Mouse (Mus musculus) liver, embryonic 13.5 days (tissue): ENCODE measurements around the gene Ranbp9. TPM values are rescaled to one million over a fixed set of nuclear protein-coding genes. Genes with fewer than 3 reads are reported as not detected.

ENCODE experiments used
- ATAC-seq: fragments of 200-750 bp; cut with Nextera tagmentation; 2 replicates; pipeline ENCODE4 v1.8.0; 2017; ENCODE audit warnings: low read depth, mild to moderate bottlenecking, moderate number of reproducible peaks, moderate library complexity
- DNase-seq: peaks from one replicate; pipeline ENCODE4 v3.0.0; 2022
- H3K27ac ChIP-seq: fragments of 300-500 bp; sonication (generic); 2 replicates; pipeline ENCODE4 v1.5.1; 2015; ENCODE audit warnings: moderate library complexity, mild to moderate bottlenecking, inconsistent platforms
- H3K27me3 ChIP-seq: fragments of 300-500 bp; sonication (generic); 2 replicates; pipeline ENCODE4 v1.6.1; 2015; ENCODE audit warnings: mild to moderate bottlenecking, inconsistent platforms
- H3K36me3 ChIP-seq: fragments of 300-500 bp; sonication (generic); 2 replicates; pipeline ENCODE4 v1.6.1; 2015; ENCODE audit warnings: mild to moderate bottlenecking, inconsistent platforms
- H3K4me1 ChIP-seq: fragments of 300-500 bp; sonication (generic); replicated peaks from 2 replicates; pipeline ENCODE4 v1.6.1; 2015; ENCODE audit warnings: inconsistent platforms
- H3K4me2 ChIP-seq: fragments of 300-500 bp; sonication (generic); 2 replicates; pipeline ENCODE4 v1.6.1; 2015; ENCODE audit warnings: inconsistent platforms, mild to moderate bottlenecking, moderate library complexity
- H3K4me3 ChIP-seq: fragments of 300-500 bp; sonication (generic); replicated peaks from 2 replicates; pipeline ENCODE4 v1.5.1; 2015; ENCODE audit warnings: mild to moderate bottlenecking, inconsistent platforms
- H3K9ac ChIP-seq: fragments of 300-500 bp; sonication (generic); 2 replicates; pipeline ENCODE4 v1.6.1; 2015; ENCODE audit warnings: mild to moderate bottlenecking, inconsistent platforms
- H3K9me3 ChIP-seq: fragments of 300-500 bp; sonication (generic); replicated peaks from 2 replicates; pipeline ENCODE4 v1.6.1; 2016; ENCODE audit warnings: inconsistent platforms
- WGBS: fragments of 180-500 bp; shearing (Covaris S2); methylation state at CpG from one replicate; pipeline ENCODE4 v1.1.7; 2015; ENCODE audit not compliant: insufficient replicate concordance; 5-methylcytosine and 5-hydroxymethylcytosine counted together
- polyA plus RNA-seq: library from polyadenylated mRNA; unstranded; fragments of >200 nt; fragmentation: Nextera tagmentation; extraction: Ambion mirVana; gene quantifications from 2 replicates; pipeline ENCODE4 v1.2.1, GENCODE M21; 2015

Ranbp9 gene
- polyA plus RNA-seq, 1 experiment from 2014 or later, result 3.4 TPM

DNA sequence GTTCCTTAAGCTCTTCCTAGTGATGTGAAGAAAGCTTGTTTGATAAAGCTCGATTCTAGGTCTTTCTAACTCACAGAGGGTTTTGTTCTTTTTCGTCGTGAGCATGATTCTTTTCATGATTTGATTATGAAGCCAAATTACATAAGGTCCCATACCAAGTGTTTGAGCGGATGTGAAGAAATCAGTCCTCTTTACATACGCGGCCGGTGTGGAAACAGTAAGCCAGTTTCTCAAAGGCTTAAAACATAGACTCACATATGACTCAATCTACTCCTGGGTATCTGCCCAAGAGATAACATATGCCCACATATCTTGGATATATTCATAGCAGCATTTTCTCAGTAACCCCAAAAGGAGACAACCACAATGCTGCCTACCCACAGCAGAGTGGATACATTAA lies 12.6 kb upstream of the Ranbp9 start:
- Histone ChIP-seq H3K9ac (no peak overlapping the region), H3K27ac (no peak overlapping the region), H3K4me2 (no peak overlapping the region), H3K4me3 (no peak overlapping the region), H3K4me1 (no peaks in the 10 kb centered on the region), H3K27me3 (no peaks in the 10 kb centered on the region), H3K36me3 (no peaks in the 10 kb centered on the region), H3K9me3 (no peaks in the 10 kb centered on the region)
- no peak for DNase-seq
- no peak for ATAC-seq
- WGBS, result 79% methylated on average over 7 of the region's 7 CpGs

DNA sequence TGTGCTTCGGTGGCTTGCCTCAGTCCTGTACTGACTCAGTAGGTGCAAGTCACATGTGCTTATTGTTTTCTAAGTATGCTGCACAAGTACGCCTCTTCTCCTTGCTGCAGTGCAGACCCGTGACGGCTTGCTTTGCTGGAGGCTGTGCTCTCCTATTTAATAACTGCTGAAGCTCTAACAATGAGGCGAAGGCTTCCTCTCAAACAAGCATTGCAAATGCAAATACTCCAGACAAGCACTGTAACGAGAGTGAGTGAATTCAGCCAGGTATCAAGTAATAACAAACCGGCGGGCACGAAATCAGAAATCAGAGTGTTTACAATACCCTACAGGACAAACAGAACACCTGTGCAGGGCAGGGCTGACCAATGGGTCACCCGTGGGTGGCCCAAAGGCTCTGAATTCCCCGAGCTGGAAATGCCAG lies 12.0 kb upstream of the Ranbp9 start:
- no peak for DNase-seq
- Histone ChIP-seq H3K27me3 (no peaks in the 10 kb centered on the region), H3K27ac (no peak overlapping the region), H3K4me2 (no peak overlapping the region), H3K4me1 (no peaks in the 10 kb centered on the region), H3K9me3 (no peaks in the 10 kb centered on the region), H3K36me3 (no peaks in the 10 kb centered on the region), H3K9ac (no peak overlapping the region), H3K4me3 (no peak overlapping the region)
- ATAC-seq, result no peak
- WGBS, result 63% methylated on average over 11 of the region's 11 CpGs

DNA sequence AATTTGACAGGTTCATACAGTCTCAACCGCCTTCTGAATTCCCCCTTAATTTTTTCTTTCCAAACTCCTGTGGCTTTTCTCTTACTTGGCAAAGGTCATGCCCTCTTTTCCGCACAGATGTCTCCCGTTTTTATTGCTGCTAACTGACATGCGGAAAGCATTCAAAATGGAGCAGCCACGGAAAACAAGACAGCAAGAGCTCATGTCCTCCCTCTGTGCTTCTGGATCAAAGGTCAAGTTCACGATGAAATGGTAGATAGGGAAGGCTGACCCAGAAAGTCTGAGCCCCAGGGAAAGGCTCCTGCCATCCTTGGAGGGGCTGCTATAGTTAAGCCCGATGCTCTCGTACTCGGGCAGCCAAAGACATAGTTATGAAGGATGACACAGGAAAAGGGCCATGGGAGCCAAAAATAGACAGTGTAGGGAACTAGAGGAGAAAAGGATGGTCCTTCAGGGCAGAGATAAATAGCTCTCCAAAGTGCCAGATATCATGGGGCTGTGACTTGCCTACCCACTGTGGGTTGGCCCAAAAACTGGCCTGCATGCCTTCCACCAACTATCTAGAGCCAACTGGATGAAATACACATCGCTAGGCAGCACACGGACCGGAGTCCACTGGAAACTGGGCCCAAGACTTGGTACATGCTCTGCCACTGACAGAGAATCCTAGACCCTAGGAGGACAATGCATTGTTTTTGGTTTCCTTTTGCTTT lies 5.6 kb upstream of the Ranbp9 start:
- H3K4me3 ChIP-seq, result no peak overlapping the region
- H3K4me2 ChIP-seq, result no peak overlapping the region
- no peaks in the 10 kb centered on the region for H3K36me3 ChIP-seq
- no peak overlapping the region for H3K9ac ChIP-seq
- ATAC-seq (no peak), DNase-seq (no peak)
- H3K9me3 ChIP-seq, result no peaks in the 10 kb centered on the region
- peaks cover 31% of the 10 kb centered on the region for H3K4me1 ChIP-seq
- no peaks in the 10 kb centered on the region for H3K27me3 ChIP-seq
- WGBS, result 60% methylated on average over 12 of the region's 12 CpGs
- H3K27ac ChIP-seq, result no peak overlapping the region

DNA sequence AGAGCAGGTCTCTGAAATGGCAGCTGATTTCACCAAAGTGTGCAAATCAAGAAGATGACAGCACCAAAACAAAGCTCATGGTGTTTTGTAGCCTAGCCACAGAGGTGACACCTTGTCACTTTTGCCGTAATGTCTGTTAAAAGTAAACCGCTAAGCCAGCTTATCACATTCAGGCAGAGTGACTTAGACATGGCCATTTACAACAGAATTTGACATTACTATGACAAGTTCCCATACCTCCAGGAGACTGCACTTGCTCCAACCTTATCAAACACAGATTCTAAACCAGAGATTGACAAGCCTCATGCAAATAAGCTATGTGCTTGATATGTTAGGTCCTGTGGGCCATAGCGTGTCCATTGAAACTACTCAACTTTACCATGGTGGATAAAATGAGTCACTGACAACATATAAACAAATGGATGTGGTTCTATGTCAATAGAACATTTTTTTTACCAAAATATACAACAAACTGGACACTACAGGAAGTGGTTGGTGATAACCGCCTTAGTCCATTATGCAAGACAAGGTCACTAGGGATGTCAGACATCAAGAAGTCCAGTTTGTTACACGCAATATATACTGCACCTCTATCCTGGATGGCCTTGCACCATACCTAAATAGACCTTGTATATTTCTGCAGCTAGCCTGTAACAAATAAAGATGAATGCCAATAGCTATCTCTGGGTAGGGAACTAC lies 4.3 kb upstream of the Ranbp9 start:
- 29% methylated on average over 5 of the region's 5 CpGs for WGBS
- ATAC-seq, result no peak

DNA sequence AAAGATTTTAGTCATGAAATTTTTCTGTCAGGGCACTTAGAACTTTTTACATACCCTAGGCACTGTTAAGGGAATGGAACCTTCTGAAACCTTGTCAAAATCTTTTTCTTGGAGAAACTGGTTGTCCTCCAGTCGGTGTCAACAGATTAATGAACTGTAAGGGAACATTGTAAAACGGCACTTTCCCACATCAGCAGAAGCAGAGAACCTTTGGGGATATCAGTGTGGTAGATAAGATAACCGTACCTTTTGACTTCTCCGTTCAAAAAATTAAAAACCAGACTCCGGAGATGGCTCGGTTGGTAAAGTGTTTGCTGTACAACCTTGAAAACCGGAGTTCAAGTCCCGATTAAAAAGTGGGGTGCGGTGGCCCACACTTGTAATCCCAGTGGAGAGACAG lies 1.7 kb upstream of the Ranbp9 start:
- DNase-seq, result no peak
- H3K27me3 ChIP-seq, result no peaks in the 10 kb centered on the region
- no peak overlapping the region for H3K4me2 ChIP-seq
- no peak for ATAC-seq
- no peak overlapping the region for H3K9ac ChIP-seq
- WGBS, result 47% methylated on average over 9 of the region's 9 CpGs
- H3K4me3 ChIP-seq, result no peak overlapping the region
- H3K4me1 ChIP-seq, result peaks cover 52% of the 10 kb centered on the region
- no peaks in the 10 kb centered on the region for H3K9me3 ChIP-seq
- H3K27ac ChIP-seq, result no peak overlapping the region
- no peaks in the 10 kb centered on the region for H3K36me3 ChIP-seq

More for the DNA sequence above, 4.3 kb upstream of the Ranbp9 start:
- peaks cover 32% of the 10 kb centered on the region for H3K4me1 ChIP-seq
- no peaks in the 10 kb centered on the region for H3K9me3 ChIP-seq
- no peak overlapping the region for H3K9ac ChIP-seq
- no peak overlapping the region for H3K4me2 ChIP-seq
- H3K4me3 ChIP-seq, result no peak overlapping the region
- H3K27me3 ChIP-seq, result no peaks in the 10 kb centered on the region
- DNase-seq, result no peak
- H3K36me3 ChIP-seq, result no peaks in the 10 kb centered on the region
- H3K27ac ChIP-seq, result no peak overlapping the region

DNA sequence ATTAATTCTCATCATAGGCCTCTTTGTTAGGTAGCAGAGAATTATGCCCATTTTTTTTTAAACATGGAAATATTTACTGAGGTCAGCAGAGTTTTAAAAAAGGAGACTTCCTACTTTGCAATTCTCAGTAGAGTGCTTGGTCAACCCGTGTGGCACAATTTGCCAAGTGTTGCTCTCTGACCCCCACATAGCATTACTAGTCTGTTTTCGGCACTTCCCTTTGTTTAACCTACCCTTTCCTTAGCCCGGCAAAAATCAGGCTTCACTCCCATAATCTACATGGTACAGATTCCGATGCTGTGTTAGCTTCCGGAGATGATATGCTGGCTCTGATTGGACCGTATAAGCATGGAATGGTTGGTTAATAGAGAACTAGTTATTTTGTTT lies 770 bp upstream of the Ranbp9 start:
- peaks cover 55% of the 10 kb centered on the region for H3K4me1 ChIP-seq

DNA sequence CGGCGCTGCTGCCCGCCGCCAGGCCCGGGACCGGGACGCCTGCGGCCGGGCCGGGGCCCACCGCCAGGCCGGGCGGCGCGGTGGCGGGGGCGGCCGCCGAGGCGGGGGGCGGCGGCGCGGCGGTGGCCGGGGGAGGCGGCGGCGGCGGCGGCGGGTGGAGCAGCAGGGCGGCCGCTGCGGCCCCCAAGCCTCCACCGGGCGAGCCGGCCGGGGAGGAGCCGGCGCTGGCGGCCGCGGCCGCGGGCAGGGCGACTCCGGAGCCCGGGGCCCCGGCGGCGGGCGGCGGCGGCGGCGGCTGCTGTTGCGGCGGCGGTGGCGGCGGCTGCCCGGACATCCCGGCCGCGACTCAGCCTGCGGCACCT lies 506 bp downstream of the Ranbp9 start:
- peak; percentile 39 for ATAC-seq
- under 1% methylated on average over 35 of the region's 67 CpGs for WGBS
- no peaks in the 10 kb centered on the region for H3K36me3 ChIP-seq

More for the DNA sequence above, 770 bp upstream of the Ranbp9 start:
- no peaks in the 10 kb centered on the region for H3K27me3 ChIP-seq
- H3K9me3 ChIP-seq, result no peaks in the 10 kb centered on the region
- H3K4me3 ChIP-seq, result peak overlapping the region; percentile 97
- peak overlapping the region; percentile 96 for H3K9ac ChIP-seq
- ATAC-seq, result no peak
- H3K27ac ChIP-seq, result peak overlapping the region; percentile 96; the same call in 1 of the 2 replicates
- H3K4me2 ChIP-seq, result peak overlapping the region; percentile 93
- 41% methylated on average over 6 of the region's 6 CpGs for WGBS
- DNase-seq, result no peak
- H3K36me3 ChIP-seq, result no peaks in the 10 kb centered on the region

DNA sequence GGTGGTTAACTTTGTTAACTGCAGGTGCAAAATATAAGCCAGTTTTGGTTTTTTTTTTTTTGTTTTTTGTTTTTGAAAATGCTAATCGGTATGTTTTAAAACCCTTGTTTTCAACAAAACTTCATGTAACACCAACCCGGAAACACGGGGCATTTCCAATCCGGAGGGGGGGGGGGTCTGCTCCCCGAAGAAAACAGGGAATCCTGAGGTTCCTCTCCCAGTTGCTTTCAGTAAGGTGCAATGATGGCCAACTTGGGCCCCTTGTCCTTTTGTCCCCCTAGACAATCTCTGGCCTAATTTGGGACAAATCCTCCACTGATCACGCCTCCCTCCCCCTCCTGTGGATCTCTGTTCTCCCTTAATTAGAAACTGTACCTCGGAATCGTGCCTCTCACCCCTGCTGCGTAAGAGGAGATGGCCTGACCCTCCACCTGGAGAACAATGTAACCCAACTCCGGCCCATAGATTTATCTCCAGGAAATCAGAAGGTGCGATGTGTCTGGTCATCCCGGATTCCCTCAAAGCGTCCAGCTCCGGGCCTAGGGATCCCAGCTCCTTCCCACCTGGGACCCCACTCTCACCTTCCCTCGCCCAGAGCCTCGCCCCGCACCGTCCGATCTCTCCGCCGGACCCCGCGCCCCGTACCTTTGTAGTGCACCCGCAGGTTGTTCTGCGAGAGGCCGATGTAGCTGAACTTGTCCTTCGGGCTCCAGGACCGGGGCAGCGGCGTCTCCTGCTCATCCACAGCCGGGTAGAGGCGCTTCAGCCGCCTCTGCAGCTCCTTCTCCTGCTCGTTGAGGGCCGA lies 1.1 kb downstream of the Ranbp9 start:
- Histone ChIP-seq H3K9me3 (no peaks in the 10 kb centered on the region), H3K27ac (peak overlapping the region; percentile 75), H3K4me3 (peak overlapping the region; percentile 97), H3K4me1 (peaks cover 53% of the 10 kb centered on the region), H3K9ac (peak overlapping the region; percentile 96), H3K27me3 (no peaks in the 10 kb centered on the region), H3K4me2 (peak overlapping the region; percentile 93), H3K36me3 (no peaks in the 10 kb centered on the region)
- DNase-seq, result peak; percentile 12
- peak; percentile 10; the same call in 1 of the 2 replicates for ATAC-seq
- under 1% methylated on average over 36 of the region's 36 CpGs for WGBS

More for the DNA sequence above, 506 bp downstream of the Ranbp9 start:
- H3K27ac ChIP-seq, result peak overlapping the region; percentile 96
- H3K4me3 ChIP-seq, result peak overlapping the region; percentile 97
- peak overlapping the region; percentile 96 for H3K9ac ChIP-seq
- H3K4me1 ChIP-seq, result peaks cover 56% of the 10 kb centered on the region
- peak overlapping the region; percentile 93 for H3K4me2 ChIP-seq
- no peaks in the 10 kb centered on the region for H3K27me3 ChIP-seq
- no peak for DNase-seq
- H3K9me3 ChIP-seq, result no peaks in the 10 kb centered on the region

DNA sequence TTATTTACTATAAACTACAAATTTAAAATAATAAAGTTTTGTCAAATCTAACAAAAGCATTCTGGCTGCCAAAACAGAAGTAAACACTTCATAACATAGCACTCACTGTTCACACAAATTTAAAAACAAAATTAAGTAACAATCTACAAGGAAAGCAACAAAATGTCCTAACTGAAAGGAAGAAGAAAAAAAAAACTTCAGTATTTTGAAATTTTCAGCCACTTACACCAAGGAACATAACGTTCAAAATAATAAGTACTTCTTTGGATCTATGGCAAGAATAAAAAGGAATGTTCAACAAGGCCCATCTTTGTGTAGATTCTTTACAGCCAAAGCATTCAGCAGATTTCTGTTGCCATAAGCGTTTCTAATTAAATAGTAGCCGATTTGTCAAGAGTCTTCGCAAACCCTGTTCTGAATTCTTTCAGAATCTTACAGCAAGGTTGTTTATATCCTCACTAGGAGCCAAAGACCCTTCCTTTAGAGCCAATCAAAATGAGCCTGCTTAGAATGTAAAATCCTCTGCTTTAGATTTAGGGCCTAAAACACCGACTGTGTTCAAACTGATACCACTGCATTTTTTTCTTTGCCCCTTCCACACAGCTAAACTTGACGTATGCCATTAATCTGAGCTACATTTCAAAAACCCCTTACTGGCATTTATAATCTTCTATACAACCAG lies 1.9 kb downstream of the Ranbp9 start:
- peak overlapping the region; percentile 93 for H3K4me2 ChIP-seq
- H3K27ac ChIP-seq, result peak overlapping the region; percentile 13; the same call in 1 of the 2 replicates
- H3K27me3 ChIP-seq, result no peaks in the 10 kb centered on the region
- ATAC-seq (no peak), DNase-seq (no peak)
- no peaks in the 10 kb centered on the region for H3K9me3 ChIP-seq
- no peaks in the 10 kb centered on the region for H3K36me3 ChIP-seq
- WGBS, result 17% methylated on average over 6 of the region's 6 CpGs
- H3K9ac ChIP-seq, result peak overlapping the region; percentile 96
- peaks cover 57% of the 10 kb centered on the region for H3K4me1 ChIP-seq
- peak overlapping the region; percentile 97 for H3K4me3 ChIP-seq

DNA sequence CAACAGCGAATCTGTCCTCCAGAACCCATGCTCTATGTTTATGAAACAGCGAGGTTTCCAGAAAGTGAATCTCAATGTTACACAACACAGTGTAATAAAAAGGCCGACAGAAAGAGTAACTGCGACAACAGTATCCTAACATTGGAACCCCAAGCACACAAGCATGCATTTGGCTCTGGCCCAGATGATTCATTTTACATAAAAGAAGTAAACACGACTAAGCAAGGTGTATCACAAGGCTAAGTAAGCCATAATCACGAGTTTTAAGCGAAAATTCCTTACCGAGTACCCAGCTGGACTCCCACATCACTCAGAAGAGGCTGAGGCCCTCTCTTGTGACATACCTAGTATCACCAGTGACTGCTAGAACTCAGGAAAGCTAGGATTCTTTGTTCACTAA lies 2.5 kb downstream of the Ranbp9 start:
- Histone ChIP-seq H3K9me3 (no peaks in the 10 kb centered on the region), H3K4me3 (peak overlapping the region; percentile 97), H3K27ac (peak overlapping the region; percentile 55; the same call in 1 of the 2 replicates), H3K4me1 (peaks cover 63% of the 10 kb centered on the region), H3K4me2 (peak overlapping the region; percentile 93), H3K9ac (peak overlapping the region; percentile 68), H3K36me3 (no peaks in the 10 kb centered on the region), H3K27me3 (no peaks in the 10 kb centered on the region)
- DNase-seq, result no peak
- WGBS, result 29% methylated on average over 8 of the region's 8 CpGs
- ATAC-seq, result no peak
